Mouse (Mus musculus): ENCODE data around the gene Caprin2. TPM values are rescaled to one million over a fixed set of nuclear protein-coding genes. Genes with fewer than 3 reads are reported as not detected.
"Not testable (repeated sequence)": the region's sequence is repeated elsewhere in the genome, so short reads cannot be mapped to it uniquely, and the experiment has no call there.

Gene Caprin2
- polyA plus RNA-seq (2015; fragmentation: Nextera tagmentation; extraction: Ambion mirVana), result 4.3 and 5.7 TPM in 2 replicates

- Histone ChIP-seq H3K4me1 (replicated peaks) (peaks cover 20% of the 10 kb centered on the region), H3K4me3 (replicated peaks) (peak within 1 kb of the TSS; percentile 80), H3K4me2 (peak within 1 kb of the TSS; percentile 94), H3K36me3 (replicated peaks) (no peaks in the 10 kb centered on the region), H3K9me3 (replicated peaks) (no peaks in the 10 kb centered on the region), H3K27ac (replicated peaks) (peak within 1 kb of the TSS; percentile 79), H3K9ac (peak within 1 kb of the TSS; percentile 82), H3K27me3 (no peaks in the 10 kb centered on the region)
- under 1% methylated on average over 65 of the region's 65 CpGs for WGBS (ENCODE audit: insufficient replicate concordance)
- ATAC-seq (ENCODE audit: insufficient read depth), result peak; percentile 96
Observed at GRCm38 (mm10) chr6:148895773-148896506, at the start of gene Caprin2. TSS of gene Caprin2 (minus strand) at chr6:148896237.

- Histone ChIP-seq H3K36me3 (replicated peaks) (no peaks in the 10 kb centered on the region), H3K9ac (peak overlapping the region; percentile 84), H3K27ac (replicated peaks) (peak overlapping the region; percentile 83), H3K4me1 (replicated peaks) (peaks cover 45% of the 10 kb centered on the region), H3K9me3 (replicated peaks) (no peaks in the 10 kb centered on the region), H3K4me2 (peak overlapping the region; percentile 99), H3K27me3 (no peaks in the 10 kb centered on the region), H3K4me3 (replicated peaks) (peak overlapping the region; percentile 88)
- peak; percentile 69 for ATAC-seq (ENCODE audit: insufficient read depth)
- WGBS (ENCODE audit: insufficient replicate concordance), result under 1% methylated on average over 87 of the region's 92 CpGs
Observed at GRCm38 (mm10) chr6:148944767-148945508, 48.9 kb upstream of the Caprin2 start.

GRCm38 (mm10) chr6:148944344-148944766 is 48.3 kb upstream of the Caprin2 start:
- peak overlapping the region; percentile 84 for H3K9ac ChIP-seq
- no peak for ATAC-seq (ENCODE audit: insufficient read depth)
- no peaks in the 10 kb centered on the region for H3K9me3 ChIP-seq (replicated peaks)
- 0% methylated on average over 29 of the region's 30 CpGs for WGBS (ENCODE audit: insufficient replicate concordance)
- H3K36me3 ChIP-seq (replicated peaks), result no peaks in the 10 kb centered on the region
- peak overlapping the region; percentile 99 for H3K4me2 ChIP-seq
- no peaks in the 10 kb centered on the region for H3K27me3 ChIP-seq
- peak overlapping the region; percentile 83 for H3K27ac ChIP-seq (replicated peaks)
- peaks cover 45% of the 10 kb centered on the region for H3K4me1 ChIP-seq (replicated peaks)
- peak overlapping the region; percentile 88 for H3K4me3 ChIP-seq (replicated peaks)

GRCm38 (mm10) chr6:148943695-148944094 is 47.7 kb upstream of the Caprin2 start:
- peaks cover 45% of the 10 kb centered on the region for H3K4me1 ChIP-seq (replicated peaks)
- ATAC-seq (ENCODE audit: insufficient read depth), result no peak
- no peaks in the 10 kb centered on the region for H3K27me3 ChIP-seq
- H3K9me3 ChIP-seq (replicated peaks), result no peaks in the 10 kb centered on the region
- peak overlapping the region; percentile 99 for H3K4me2 ChIP-seq
- no peak overlapping the region; the same call in 1 of the 2 replicates for H3K9ac ChIP-seq
- peak overlapping the region; percentile 88 for H3K4me3 ChIP-seq (replicated peaks)
- no peak overlapping the region; the same call in 1 of the 2 replicates for H3K27ac ChIP-seq (replicated peaks)
- no peaks in the 10 kb centered on the region for H3K36me3 ChIP-seq (replicated peaks)
- 18% methylated on average over 3 of the region's 3 CpGs for WGBS (ENCODE audit: insufficient replicate concordance)

- Histone ChIP-seq H3K27ac (replicated peaks) (no peak overlapping the region), H3K27me3 (no peaks in the 10 kb centered on the region), H3K36me3 (replicated peaks) (no peaks in the 10 kb centered on the region), H3K4me2 (no peak overlapping the region), H3K9me3 (replicated peaks) (no peaks in the 10 kb centered on the region), H3K4me3 (replicated peaks) (no peak overlapping the region), H3K4me1 (replicated peaks) (peaks cover 53% of the 10 kb centered on the region), H3K9ac (no peak overlapping the region)
- no peak for ATAC-seq (ENCODE audit: insufficient read depth)
- WGBS (ENCODE audit: insufficient replicate concordance), result 69% methylated on average over 4 of the region's 4 CpGs
Observed at GRCm38 (mm10) chr6:148942406-148942805, 46.4 kb upstream of the Caprin2 start.

GRCm38 (mm10) chr6:148941880-148942279 is 45.8 kb upstream of the Caprin2 start:
- WGBS (ENCODE audit: insufficient replicate concordance), result 62% methylated on average over 5 of the region's 5 CpGs
- Histone ChIP-seq H3K4me1 (replicated peaks) (peaks cover 49% of the 10 kb centered on the region), H3K36me3 (replicated peaks) (no peaks in the 10 kb centered on the region), H3K9me3 (replicated peaks) (no peaks in the 10 kb centered on the region), H3K4me3 (replicated peaks) (no peak overlapping the region), H3K9ac (no peak overlapping the region), H3K4me2 (no peak overlapping the region), H3K27ac (replicated peaks) (no peak overlapping the region), H3K27me3 (no peaks in the 10 kb centered on the region)
- no peak for ATAC-seq (ENCODE audit: insufficient read depth)

GRCm38 (mm10) chr6:148940383-148940782 is 44.3 kb upstream of the Caprin2 start:
- not testable (repeated sequence) for ATAC-seq (ENCODE audit: insufficient read depth); H3K36me3 ChIP-seq (replicated peaks); H3K27ac ChIP-seq (replicated peaks); H3K9me3 ChIP-seq (replicated peaks); H3K4me3 ChIP-seq (replicated peaks); H3K27me3 ChIP-seq; H3K9ac ChIP-seq; H3K4me2 ChIP-seq
- WGBS (ENCODE audit: insufficient replicate concordance), result 40% methylated on average over 3 of the region's 3 CpGs
- H3K4me1 ChIP-seq (replicated peaks), result peaks cover 46% of the 10 kb centered on the region

- H3K9ac ChIP-seq, result no peak overlapping the region
Observed at GRCm38 (mm10) chr6:148937693-148938092, 41.7 kb upstream of the Caprin2 start.

GRCm38 (mm10) chr6:148934961-148935590 is 39.0 kb upstream of the Caprin2 start:
- no peaks in the 10 kb centered on the region for H3K27me3 ChIP-seq
- H3K4me1 ChIP-seq (replicated peaks), result peaks cover 19% of the 10 kb centered on the region
- no peak overlapping the region for H3K4me2 ChIP-seq
- H3K27ac ChIP-seq (replicated peaks), result no peak overlapping the region
- 43% methylated on average over 3 of the region's 3 CpGs for WGBS (ENCODE audit: insufficient replicate concordance)
- ATAC-seq (ENCODE audit: insufficient read depth), result no peak
- H3K9me3 ChIP-seq (replicated peaks), result no peaks in the 10 kb centered on the region
- H3K36me3 ChIP-seq (replicated peaks), result peaks cover 25% of the 10 kb centered on the region
- H3K4me3 ChIP-seq (replicated peaks), result no peak overlapping the region
- no peak overlapping the region for H3K9ac ChIP-seq

More at GRCm38 (mm10) chr6:148937693-148938092, 41.7 kb upstream of the Caprin2 start:
- H3K27me3 ChIP-seq, result no peaks in the 10 kb centered on the region
- 10% methylated on average over 1 of the region's 1 CpGs for WGBS (ENCODE audit: insufficient replicate concordance)
- ATAC-seq (ENCODE audit: insufficient read depth), result no peak
- H3K27ac ChIP-seq (replicated peaks), result no peak overlapping the region
- no peaks in the 10 kb centered on the region for H3K9me3 ChIP-seq (replicated peaks)
- no peak overlapping the region for H3K4me3 ChIP-seq (replicated peaks)
- peaks cover 28% of the 10 kb centered on the region for H3K4me1 ChIP-seq (replicated peaks)
- no peaks in the 10 kb centered on the region for H3K36me3 ChIP-seq (replicated peaks)
- no peak overlapping the region for H3K4me2 ChIP-seq

- Histone ChIP-seq H3K4me2 (no peak overlapping the region), H3K4me1 (replicated peaks) (peaks cover 11% of the 10 kb centered on the region), H3K4me3 (replicated peaks) (no peak overlapping the region), H3K9ac (no peak overlapping the region), H3K9me3 (replicated peaks) (no peaks in the 10 kb centered on the region), H3K27ac (replicated peaks) (no peak overlapping the region), H3K27me3 (no peaks in the 10 kb centered on the region), H3K36me3 (replicated peaks) (peaks cover 47% of the 10 kb centered on the region)
- WGBS (ENCODE audit: insufficient replicate concordance), result 70% methylated on average over 6 of the region's 6 CpGs
- ATAC-seq (ENCODE audit: insufficient read depth), result no peak
Observed at GRCm38 (mm10) chr6:148931281-148931680, 35.2 kb upstream of the Caprin2 start.

GRCm38 (mm10) chr6:148918841-148919398 is 22.9 kb upstream of the Caprin2 start:
- Histone ChIP-seq H3K4me2 (no peak overlapping the region), H3K9me3 (replicated peaks) (no peaks in the 10 kb centered on the region), H3K4me3 (replicated peaks) (no peak overlapping the region), H3K36me3 (replicated peaks) (peaks cover 12% of the 10 kb centered on the region), H3K9ac (no peak overlapping the region), H3K27ac (replicated peaks) (no peak overlapping the region), H3K4me1 (replicated peaks) (0 out of 2 replicates have a peak, but pooled peaks cover 6% of the 10 kb centered on the region), H3K27me3 (no peaks in the 10 kb centered on the region)
- no peak for ATAC-seq (ENCODE audit: insufficient read depth)

All from liver, embryonic 15.5 days (tissue).